Comparison of ENCODE assay signal across 8 mouse cellular contexts in genomic region chr8:116944385-116944696, GRCm38 (mm10). TPM values are rescaled to one million over a fixed set of nuclear protein-coding genes. Genes with fewer than 3 reads are reported as not detected.
A peak's percentile ranks its signal among the peaks of the same experiment; 100 is the strongest.
DNase-seq lines count a peak whose midpoint lies in the region; ATAC-seq and TF ChIP-seq lines count a peak whose summit lies in the region.

No protein-coding gene starts in this region.

- peak overlapping the region; percentile 99 for H3K4me3 ChIP-seq in heart, postnatal 0 days (ENCODE audit: low read depth, low read length)
- H3K4me3 ChIP-seq in bone marrow macrophage, adult 2 months (ENCODE audit: insufficient read depth, low read length): peak overlapping the region; percentile 78
- H3K4me3 ChIP-seq in hindbrain, embryonic 15.5 days: peak overlapping the region; percentile 73
- H3K4me3 ChIP-seq in midbrain, embryonic 14.5 days (replicated peaks; ENCODE audit: low read depth, low read length): peak overlapping the region; percentile 99

- TF ChIP-seq EP300 in heart, postnatal 0 days (IDR thresholded peaks at IDR 0.05; ENCODE audit: low read depth): no peak

- TF ChIP-seq POLR2A in bone marrow macrophage, adult 2 months (IDR thresholded peaks at IDR 0.05; ENCODE audit: borderline replicate concordance, low read depth, low read length): no peak

- peak overlapping the region; percentile 93 for H3K4me2 ChIP-seq in heart, postnatal 0 days (ENCODE audit: low read depth, low read length)
- peak overlapping the region; percentile 76 for H3K4me2 ChIP-seq in hindbrain, embryonic 15.5 days
- H3K4me2 ChIP-seq in midbrain, embryonic 14.5 days (ENCODE audit: low read length): peak overlapping the region; percentile 96

- peaks cover 31% of the 10 kb centered on the region for H3K4me1 ChIP-seq in heart, postnatal 0 days (ENCODE audit: control insufficient read depth, insufficient read depth)
- peaks cover 28% of the 10 kb centered on the region for H3K4me1 ChIP-seq in bone marrow macrophage, adult 2 months (ENCODE audit: control insufficient read depth, insufficient read depth, low read length)
- peaks cover 31% of the 10 kb centered on the region for H3K4me1 ChIP-seq in hindbrain, embryonic 15.5 days (replicated peaks)
- H3K4me1 ChIP-seq in midbrain, embryonic 14.5 days (ENCODE audit: control insufficient read depth, insufficient read depth, low read length): peaks cover 15% of the 10 kb centered on the region

- TF ChIP-seq CTCF in heart, postnatal 0 days (IDR thresholded peaks at IDR 0.05; ENCODE audit: low read depth): no peak
- TF ChIP-seq CTCF in bone marrow macrophage, adult 2 months (IDR thresholded peaks at IDR 0.05; ENCODE audit: low read depth, low read length): 0 out of 2 replicates have a peak, but pooled peaks have one; percentile 23

- H3K9ac ChIP-seq in heart, postnatal 0 days (replicated peaks; ENCODE audit: low read depth, low read length): 0 out of 2 replicates have a peak overlapping the region, but pooled peaks have one; percentile 9
- H3K9ac ChIP-seq in hindbrain, embryonic 15.5 days: peak overlapping the region; percentile 87; the same call in 1 of the 2 replicates
- H3K9ac ChIP-seq in midbrain, embryonic 14.5 days (replicated peaks; ENCODE audit: low read length): peak overlapping the region; percentile 92

- no peak for ATAC-seq in heart, postnatal 0 days (ENCODE audit: insufficient read depth, low read depth)
- ATAC-seq in hindbrain, embryonic 15.5 days (ENCODE audit: low FRiP score, low read depth): no peak
- ATAC-seq in midbrain, embryonic 14.5 days (ENCODE audit: low FRiP score, low TSS enrichment): no peak

- no peaks in the 10 kb centered on the region for H3K27me3 ChIP-seq in heart, postnatal 0 days (ENCODE audit: control insufficient read depth, insufficient read depth, low read length)
- H3K27me3 ChIP-seq in hindbrain, embryonic 15.5 days: no peaks in the 10 kb centered on the region
- no peaks in the 10 kb centered on the region for H3K27me3 ChIP-seq in midbrain, embryonic 14.5 days (ENCODE audit: control insufficient read depth, insufficient read depth, low read length)

- H3K36me3 ChIP-seq in heart, postnatal 0 days (replicated peaks; ENCODE audit: control insufficient read depth, insufficient read depth, low read length): no peaks in the 10 kb centered on the region
- H3K36me3 ChIP-seq in hindbrain, embryonic 15.5 days: no peaks in the 10 kb centered on the region
- H3K36me3 ChIP-seq in midbrain, embryonic 14.5 days (ENCODE audit: control insufficient read depth, insufficient read depth, low read length): 0 out of 2 replicates have a peak, but pooled peaks cover 6% of the 10 kb centered on the region

- DNase-seq in heart, postnatal 0 days (ENCODE audit: low spot score): no peak
- DNase-seq in heart, adult 18-20 months: no peak
- no peak for DNase-seq in midbrain, embryonic 14.5 days
- no peak for DNase-seq in adrenal gland, postnatal 14 days
- DNase-seq in urinary bladder, adult 18-20 months (ENCODE audit: low spot score in 2 of 2): no peak
- no peak for DNase-seq in retina, embryonic 14.5 days (ENCODE audit: low spot score)

- whole genome bisulfite sequencing in heart, postnatal 0 days: 24% methylated on average over 4 of the region's 4 CpGs
- WGBS in hindbrain, embryonic 15.5 days: 15% methylated on average over 4 of the region's 4 CpGs
- 19% methylated on average over 4 of the region's 4 CpGs for WGBS in midbrain, embryonic 14.5 days

- no peaks in the 10 kb centered on the region for H3K9me3 ChIP-seq in heart, postnatal 0 days (replicated peaks; ENCODE audit: control insufficient read depth, low read length)
- no peaks in the 10 kb centered on the region for H3K9me3 ChIP-seq in hindbrain, embryonic 15.5 days
- H3K9me3 ChIP-seq in midbrain, embryonic 14.5 days (ENCODE audit: control insufficient read depth, low read length): no peaks in the 10 kb centered on the region

- H3K27ac ChIP-seq in heart, postnatal 0 days (ENCODE audit: low read depth): no peak overlapping the region
- H3K27ac ChIP-seq in bone marrow macrophage, adult 2 months (ENCODE audit: insufficient read depth, low read depth, low read length): peak overlapping the region; percentile 90; the same call in 1 of the 2 replicates
- no peak overlapping the region for H3K27ac ChIP-seq in hindbrain, embryonic 15.5 days (replicated peaks)
- no peak overlapping the region for H3K27ac ChIP-seq in midbrain, embryonic 14.5 days (replicated peaks; ENCODE audit: low read depth, low read length)

RNA-seq across cellular contexts. Expression of gene Atmin, which starts 1.1 kb away (rescaled TPM):
- total RNA-seq in heart, postnatal 0 days (2014; rRNA removed; ENCODE audit: low replicate concordance): 16.0 and 19.1 TPM in 2 replicates
- polyA plus RNA-seq in heart, postnatal 0 days (2015; fragmentation: Nextera tagmentation; extraction: Ambion mirVana): 6.0 and 7.0 TPM in 2 replicates
- 10 to 100 TPM; 15.5 to 16.2 TPM for total RNA-seq in heart, adult 18-20 months (2021)
- polyA plus RNA-seq in bone marrow macrophage, adult 2 months (2012; ENCODE audit: insufficient read depth, insufficient read length, missing spikeins): 15.9 and 18.9 TPM in 2 replicates
- polyA plus RNA-seq in hindbrain, embryonic 15.5 days (2015; fragmentation: Nextera tagmentation; extraction: Ambion mirVana): 19.3 and 22.7 TPM in 2 replicates
- 21.2 and 26.3 TPM in 2 replicates for polyA plus RNA-seq in midbrain, embryonic 14.5 days (2014; fragmentation: Nextera tagmentation; extraction: Ambion mirVana)
- total RNA-seq in adrenal gland, postnatal 14 days (2021): 17.7 and 20.2 TPM in 2 replicates

RNA-seq across cellular contexts. Expression of gene Cenpn, which starts 22.8 kb away (rescaled TPM):
- 4.4 and 19.2 TPM in 2 replicates for total RNA-seq in heart, postnatal 0 days (2014; rRNA removed; ENCODE audit: low replicate concordance)
- polyA plus RNA-seq in heart, postnatal 0 days (2015; fragmentation: Nextera tagmentation; extraction: Ambion mirVana): 9.4 and 10.1 TPM in 2 replicates
- total RNA-seq in heart, adult 18-20 months (2021): under 1 TPM; 0.25 to 0.69 TPM
- 14.0 and 16.1 TPM in 2 replicates for polyA plus RNA-seq in bone marrow macrophage, adult 2 months (2012; ENCODE audit: insufficient read depth, insufficient read length, missing spikeins)
- 10.1 and 11.1 TPM in 2 replicates for polyA plus RNA-seq in hindbrain, embryonic 15.5 days (2015; fragmentation: Nextera tagmentation; extraction: Ambion mirVana)
- polyA plus RNA-seq in midbrain, embryonic 14.5 days (2014; fragmentation: Nextera tagmentation; extraction: Ambion mirVana): 7.0 and 11.8 TPM in 2 replicates
- total RNA-seq in adrenal gland, postnatal 14 days (2021): 6.5 and 6.9 TPM in 2 replicates

RNA-seq across cellular contexts. Expression of gene Cmc2, which starts 23.1 kb away (rescaled TPM):
- total RNA-seq in heart, postnatal 0 days (2014; rRNA removed; ENCODE audit: low replicate concordance): 37.2 and 65.8 TPM in 2 replicates
- 139 and 161 TPM in 2 replicates for polyA plus RNA-seq in heart, postnatal 0 days (2015; fragmentation: Nextera tagmentation; extraction: Ambion mirVana)
- 10 to 100 TPM; 70.9 to 92.4 TPM for total RNA-seq in heart, adult 18-20 months (2021)
- 35.8 and 43.9 TPM in 2 replicates for polyA plus RNA-seq in bone marrow macrophage, adult 2 months (2012; ENCODE audit: insufficient read depth, insufficient read length, missing spikeins)
- polyA plus RNA-seq in hindbrain, embryonic 15.5 days (2015; fragmentation: Nextera tagmentation; extraction: Ambion mirVana): 28.3 and 35.3 TPM in 2 replicates
- polyA plus RNA-seq in midbrain, embryonic 14.5 days (2014; fragmentation: Nextera tagmentation; extraction: Ambion mirVana): 26.2 and 30.5 TPM in 2 replicates
- 45.4 and 50.7 TPM in 2 replicates for total RNA-seq in adrenal gland, postnatal 14 days (2021)

RNA-seq across cellular contexts. Expression of gene 1700030J22Rik, which starts 34.4 kb away (rescaled TPM):
- total RNA-seq in heart, postnatal 0 days (2014; rRNA removed; ENCODE audit: low replicate concordance): 2.7 TPM in 1 of 2 replicates, not detected in the other
- polyA plus RNA-seq in heart, postnatal 0 days (2015; fragmentation: Nextera tagmentation; extraction: Ambion mirVana): 0.26 and 0.33 TPM in 2 replicates
- under 1 TPM; 0.42 to 0.49 TPM for total RNA-seq in heart, adult 18-20 months (2021)
- polyA plus RNA-seq in bone marrow macrophage, adult 2 months (2012; ENCODE audit: insufficient read depth, insufficient read length, missing spikeins): 1.1 and 1.7 TPM in 2 replicates
- 8.1 and 8.5 TPM in 2 replicates for polyA plus RNA-seq in hindbrain, embryonic 15.5 days (2015; fragmentation: Nextera tagmentation; extraction: Ambion mirVana)
- 5.6 and 6.3 TPM in 2 replicates for polyA plus RNA-seq in midbrain, embryonic 14.5 days (2014; fragmentation: Nextera tagmentation; extraction: Ambion mirVana)
- total RNA-seq in adrenal gland, postnatal 14 days (2021): 1.0 and 1.3 TPM in 2 replicates

RNA-seq across cellular contexts. Expression of gene Gcsh, which starts 49.0 kb away (rescaled TPM):
- total RNA-seq in heart, postnatal 0 days (2014; rRNA removed; ENCODE audit: low replicate concordance): 24.2 and 29.9 TPM in 2 replicates
- polyA plus RNA-seq in heart, postnatal 0 days (2015; fragmentation: Nextera tagmentation; extraction: Ambion mirVana): 69.3 and 71.1 TPM in 2 replicates
- 10 to 100 TPM; 62.1 to 63.3 TPM for total RNA-seq in heart, adult 18-20 months (2021)
- polyA plus RNA-seq in bone marrow macrophage, adult 2 months (2012; ENCODE audit: insufficient read depth, insufficient read length, missing spikeins): 21.5 and 22.6 TPM in 2 replicates
- polyA plus RNA-seq in hindbrain, embryonic 15.5 days (2015; fragmentation: Nextera tagmentation; extraction: Ambion mirVana): 96.8 and 99.1 TPM in 2 replicates
- 82.2 and 87.5 TPM in 2 replicates for polyA plus RNA-seq in midbrain, embryonic 14.5 days (2014; fragmentation: Nextera tagmentation; extraction: Ambion mirVana)
- total RNA-seq in adrenal gland, postnatal 14 days (2021): 138 and 149 TPM in 2 replicates

Comparison
In these comparisons a context has a peak if more than half of its experiments do, and no peak if none do; other contexts are left out.
1. H3K9ac ChIP-seq: peak in every context shown above with its lines; median percentile 92 in midbrain, embryonic 14.5 days; 87 in hindbrain, embryonic 15.5 days; 9 in heart, postnatal 0 days.